Mouse (Mus musculus): Measurements from ENCODE around the gene Aldh1a1. TPM values are rescaled to one million over a fixed set of nuclear protein-coding genes. Genes with fewer than 3 reads are reported as not detected.

The Aldh1a1 gene
- polyA plus RNA-seq, 1 experiment from 2014 or later: 0.28 TPM

DNA sequence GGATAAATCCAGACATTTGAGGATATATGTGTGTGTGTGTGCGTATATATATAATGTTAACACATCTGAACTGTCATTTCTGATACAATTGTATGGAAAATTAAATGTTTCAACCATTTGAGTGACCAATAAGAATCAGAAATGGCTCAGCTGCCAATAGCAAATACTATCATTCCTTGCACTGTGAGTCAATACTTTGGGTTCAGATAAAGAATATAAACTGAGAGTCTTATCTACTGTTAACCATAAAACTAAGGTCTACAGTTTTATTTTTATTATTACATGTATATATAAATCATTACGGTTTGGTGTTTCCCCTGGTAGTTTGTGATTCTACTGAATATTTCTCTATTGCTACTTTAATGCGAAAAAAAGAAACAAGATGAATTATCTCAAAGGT lies 65.6 kb downstream of the Aldh1a1 start:
- H3K9me3 ChIP-seq: no peaks in the 10 kb centered on the region
- H3K4me1 ChIP-seq: no peaks in the 10 kb centered on the region
- H3K9ac ChIP-seq (replicated peaks): no peak overlapping the region
- ATAC-seq (ENCODE audit: low FRiP score, low read depth): no peak
- H3K4me3 ChIP-seq: no peak overlapping the region
- 92% methylated on average over 3 of the region's 3 CpGs for WGBS
- H3K27ac ChIP-seq (replicated peaks): no peak overlapping the region
- no peak overlapping the region for H3K4me2 ChIP-seq (replicated peaks)
- H3K27me3 ChIP-seq: no peaks in the 10 kb centered on the region
- H3K36me3 ChIP-seq: no peaks in the 10 kb centered on the region

DNA sequence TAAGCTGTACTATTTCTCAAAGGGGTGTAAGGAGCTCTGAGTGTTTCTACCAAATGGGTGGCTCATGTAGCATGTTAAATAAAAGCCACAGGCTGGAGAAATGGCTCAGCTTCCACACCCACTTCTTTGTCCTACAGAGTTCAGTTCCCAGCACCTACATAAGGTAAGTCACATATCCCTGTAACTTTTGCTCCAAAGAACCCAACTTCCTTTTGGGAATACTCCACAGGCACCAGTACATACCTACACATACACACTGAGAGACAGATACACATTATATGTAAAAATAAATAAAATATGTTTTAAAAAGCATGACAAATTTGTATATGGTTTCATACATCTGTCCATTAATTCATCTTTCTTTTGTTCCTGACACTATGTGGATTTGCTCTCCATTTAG lies 66.0 kb downstream of the Aldh1a1 start:
- Histone ChIP-seq H3K4me2 (replicated peaks) (no peak overlapping the region), H3K9me3 (no peaks in the 10 kb centered on the region), H3K9ac (replicated peaks) (no peak overlapping the region), H3K4me3 (no peak overlapping the region), H3K4me1 (no peaks in the 10 kb centered on the region), H3K27ac (replicated peaks) (no peak overlapping the region), H3K27me3 (no peaks in the 10 kb centered on the region), H3K36me3 (no peaks in the 10 kb centered on the region)
- ATAC-seq (ENCODE audit: low FRiP score, low read depth): no peak

GRCm38 (mm10) chr19:20558952-20559351 lies 66.4 kb downstream of the Aldh1a1 start:
- Histone ChIP-seq H3K36me3 (no peaks in the 10 kb centered on the region), H3K9me3 (no peaks in the 10 kb centered on the region), H3K27me3 (no peaks in the 10 kb centered on the region), H3K27ac (replicated peaks) (no peak overlapping the region), H3K9ac (replicated peaks) (no peak overlapping the region), H3K4me3 (no peak overlapping the region), H3K4me2 (replicated peaks) (no peak overlapping the region), H3K4me1 (no peaks in the 10 kb centered on the region)
- no peak for ATAC-seq (ENCODE audit: low FRiP score, low read depth)
- WGBS: 81% methylated on average over 3 of the region's 3 CpGs

DNA sequence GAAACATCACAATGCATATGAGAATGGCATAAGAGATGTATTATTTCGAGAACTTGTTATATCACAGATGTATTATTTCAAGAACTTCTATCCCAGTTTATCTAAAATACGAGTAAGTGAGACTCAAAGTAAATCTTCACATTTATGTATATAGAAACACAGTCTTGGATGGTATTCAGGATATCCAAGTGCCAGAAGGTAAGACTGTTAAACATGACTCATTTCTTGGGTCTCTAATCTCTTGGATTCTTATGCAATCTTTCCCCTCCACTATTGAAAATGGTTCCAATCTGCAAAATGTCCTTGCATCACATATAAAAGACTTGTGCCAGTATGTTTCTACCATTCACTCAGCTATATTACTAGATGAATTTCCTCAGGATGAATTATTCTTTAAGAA lies 67.4 kb downstream of the Aldh1a1 start:
- H3K27me3 ChIP-seq: no peaks in the 10 kb centered on the region
- ATAC-seq (ENCODE audit: low FRiP score, low read depth): no peak
- WGBS: 85% methylated on average over 2 of the region's 2 CpGs
- no peaks in the 10 kb centered on the region for H3K36me3 ChIP-seq
- no peak overlapping the region for H3K27ac ChIP-seq (replicated peaks)
- no peaks in the 10 kb centered on the region for H3K9me3 ChIP-seq
- no peak overlapping the region for H3K4me2 ChIP-seq (replicated peaks)
- no peaks in the 10 kb centered on the region for H3K4me1 ChIP-seq
- no peak overlapping the region for H3K4me3 ChIP-seq
- no peak overlapping the region for H3K9ac ChIP-seq (replicated peaks)

GRCm38 (mm10) chr19:20562396-20562795 lies 69.9 kb downstream of the Aldh1a1 start:
- ATAC-seq (ENCODE audit: low FRiP score, low read depth): no peak

DNA sequence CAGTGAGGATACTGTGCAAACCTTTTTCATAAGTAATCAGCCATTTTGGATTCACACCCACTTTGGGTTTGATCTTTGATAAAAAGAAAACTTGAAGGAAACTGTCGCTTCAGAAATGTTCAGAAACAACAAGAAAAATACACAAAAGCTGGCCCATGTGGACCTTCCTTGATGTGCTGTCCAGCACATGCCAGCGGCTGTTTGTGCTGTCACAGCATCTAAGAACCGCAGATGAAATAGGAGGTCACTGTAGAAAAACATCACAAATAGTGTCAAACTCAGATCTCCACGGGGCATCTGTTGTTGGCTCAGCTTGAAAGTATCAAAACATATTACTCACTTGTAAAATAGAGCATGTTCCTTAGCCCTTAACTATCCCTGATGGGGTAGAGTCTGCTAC lies 73.8 kb downstream of the Aldh1a1 start:
- no peak overlapping the region for H3K27ac ChIP-seq (replicated peaks)

More at GRCm38 (mm10) chr19:20562396-20562795, 69.9 kb downstream of the Aldh1a1 start:
- no peak overlapping the region for H3K27ac ChIP-seq (replicated peaks)
- H3K9ac ChIP-seq (replicated peaks): no peak overlapping the region
- no peaks in the 10 kb centered on the region for H3K9me3 ChIP-seq
- H3K36me3 ChIP-seq: no peaks in the 10 kb centered on the region
- H3K4me3 ChIP-seq: no peak overlapping the region
- H3K4me1 ChIP-seq: no peaks in the 10 kb centered on the region
- no peak overlapping the region for H3K4me2 ChIP-seq (replicated peaks)
- no peaks in the 10 kb centered on the region for H3K27me3 ChIP-seq

GRCm38 (mm10) chr19:20567039-20567438 lies 74.5 kb downstream of the Aldh1a1 start:
- no peaks in the 10 kb centered on the region for H3K9me3 ChIP-seq
- H3K4me3 ChIP-seq: no peak overlapping the region
- no peak for ATAC-seq (ENCODE audit: low FRiP score, low read depth)
- H3K4me2 ChIP-seq (replicated peaks): no peak overlapping the region
- H3K9ac ChIP-seq (replicated peaks): no peak overlapping the region
- WGBS: 96% methylated on average over 2 of the region's 2 CpGs
- H3K27ac ChIP-seq (replicated peaks): no peak overlapping the region
- no peaks in the 10 kb centered on the region for H3K27me3 ChIP-seq
- H3K4me1 ChIP-seq: no peaks in the 10 kb centered on the region
- no peaks in the 10 kb centered on the region for H3K36me3 ChIP-seq

More for the DNA sequence above, 73.8 kb downstream of the Aldh1a1 start:
- no peak for ATAC-seq (ENCODE audit: low FRiP score, low read depth)
- Histone ChIP-seq H3K4me1 (no peaks in the 10 kb centered on the region), H3K4me2 (replicated peaks) (no peak overlapping the region), H3K9ac (replicated peaks) (no peak overlapping the region), H3K4me3 (no peak overlapping the region), H3K27me3 (no peaks in the 10 kb centered on the region), H3K9me3 (no peaks in the 10 kb centered on the region), H3K36me3 (no peaks in the 10 kb centered on the region)
- 81% methylated on average over 4 of the region's 4 CpGs for WGBS

- Histone ChIP-seq H3K9me3 (no peaks in the 10 kb centered on the region), H3K4me1 (no peaks in the 10 kb centered on the region), H3K4me3 (no peak overlapping the region), H3K9ac (replicated peaks) (no peak overlapping the region), H3K27ac (replicated peaks) (no peak overlapping the region), H3K4me2 (replicated peaks) (no peak overlapping the region), H3K36me3 (no peaks in the 10 kb centered on the region), H3K27me3 (no peaks in the 10 kb centered on the region)
- 82% methylated on average over 3 of the region's 3 CpGs for WGBS
- no peak for ATAC-seq (ENCODE audit: low FRiP score, low read depth)
Observed at GRCm38 (mm10) chr19:20576984-20577383, 84.5 kb downstream of the Aldh1a1 start.

GRCm38 (mm10) chr19:20577429-20577828 lies 84.9 kb downstream of the Aldh1a1 start:
- 82% methylated on average over 5 of the region's 5 CpGs for WGBS
- no peaks in the 10 kb centered on the region for H3K36me3 ChIP-seq
- H3K27ac ChIP-seq (replicated peaks): no peak overlapping the region
- no peak overlapping the region for H3K9ac ChIP-seq (replicated peaks)
- ATAC-seq (ENCODE audit: low FRiP score, low read depth): no peak
- H3K4me2 ChIP-seq (replicated peaks): no peak overlapping the region
- no peak overlapping the region for H3K4me3 ChIP-seq
- H3K27me3 ChIP-seq: no peaks in the 10 kb centered on the region
- H3K9me3 ChIP-seq: no peaks in the 10 kb centered on the region
- H3K4me1 ChIP-seq: no peaks in the 10 kb centered on the region

DNA sequence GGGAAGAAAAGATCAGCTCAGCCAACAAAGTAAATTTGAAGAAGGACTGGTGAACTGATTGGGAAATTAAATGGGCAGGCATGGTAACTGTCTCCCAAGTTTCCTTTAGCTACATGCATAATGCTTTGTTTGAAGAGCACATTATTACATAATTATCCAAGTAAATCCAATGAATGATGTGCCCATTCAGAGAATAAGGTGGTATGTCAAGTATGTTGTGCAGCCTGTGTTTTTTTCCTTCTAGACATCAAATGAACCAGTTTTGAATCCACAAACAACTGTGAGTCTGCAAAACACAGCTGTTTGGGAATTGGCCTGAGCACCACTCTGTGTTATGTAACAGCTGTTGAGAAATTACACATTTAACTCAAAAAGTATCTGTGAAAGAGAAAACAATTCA lies 107.4 kb downstream of the Aldh1a1 start:
- no peak overlapping the region for H3K4me2 ChIP-seq (replicated peaks)
- no peaks in the 10 kb centered on the region for H3K4me1 ChIP-seq
- H3K36me3 ChIP-seq: no peaks in the 10 kb centered on the region
- H3K27ac ChIP-seq (replicated peaks): no peak overlapping the region
- ATAC-seq (ENCODE audit: low FRiP score, low read depth): no peak
- H3K27me3 ChIP-seq: no peaks in the 10 kb centered on the region
- H3K4me3 ChIP-seq: no peak overlapping the region
- H3K9me3 ChIP-seq: no peaks in the 10 kb centered on the region
- H3K9ac ChIP-seq (replicated peaks): no peak overlapping the region

- no peak overlapping the region for H3K27ac ChIP-seq (replicated peaks)
- no peaks in the 10 kb centered on the region for H3K27me3 ChIP-seq
- no peak overlapping the region for H3K4me3 ChIP-seq
- no peak overlapping the region for H3K9ac ChIP-seq (replicated peaks)
- H3K36me3 ChIP-seq: no peaks in the 10 kb centered on the region
- H3K9me3 ChIP-seq: no peaks in the 10 kb centered on the region
- H3K4me1 ChIP-seq: no peaks in the 10 kb centered on the region
- WGBS: 75% methylated on average over 3 of the region's 3 CpGs
- H3K4me2 ChIP-seq (replicated peaks): no peak overlapping the region
- peak; percentile 56; the same call in 1 of the 2 replicates for ATAC-seq (ENCODE audit: low FRiP score, low read depth)
Observed at GRCm38 (mm10) chr19:20601739-20602138, 109.2 kb downstream of the Aldh1a1 start.

DNA sequence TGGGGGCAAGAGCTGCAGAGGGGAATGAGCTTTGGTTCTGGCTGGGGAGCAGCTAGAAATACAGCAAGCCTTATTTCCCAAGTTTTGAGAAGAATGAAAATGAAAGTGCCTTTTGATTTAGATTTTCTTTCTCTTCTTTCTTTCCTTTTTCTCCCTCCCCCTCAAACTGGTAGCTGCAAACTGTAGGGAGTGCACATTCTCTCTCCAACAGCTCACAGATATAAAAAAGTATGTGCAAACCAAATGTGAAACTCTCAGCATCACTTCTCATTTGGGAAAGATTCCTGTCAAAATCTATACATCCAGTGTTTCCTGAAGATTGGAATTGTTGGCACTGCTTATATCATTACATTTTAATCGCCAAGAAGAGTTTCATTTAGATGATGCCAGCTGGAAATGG lies 110.7 kb downstream of the Aldh1a1 start:
- no peaks in the 10 kb centered on the region for H3K4me1 ChIP-seq
- H3K4me2 ChIP-seq (replicated peaks): no peak overlapping the region
- no peak overlapping the region for H3K9ac ChIP-seq (replicated peaks)
- no peak overlapping the region for H3K27ac ChIP-seq (replicated peaks)
- no peak for ATAC-seq (ENCODE audit: low FRiP score, low read depth)
- WGBS: 81% methylated on average over 1 of the region's 1 CpGs
- no peaks in the 10 kb centered on the region for H3K9me3 ChIP-seq
- no peaks in the 10 kb centered on the region for H3K27me3 ChIP-seq
- H3K36me3 ChIP-seq: no peaks in the 10 kb centered on the region
- H3K4me3 ChIP-seq: no peak overlapping the region

- no peaks in the 10 kb centered on the region for H3K27me3 ChIP-seq
- no peaks in the 10 kb centered on the region for H3K36me3 ChIP-seq
- no peak overlapping the region for H3K4me2 ChIP-seq (replicated peaks)
- no peak overlapping the region for H3K4me3 ChIP-seq
- no peak for ATAC-seq (ENCODE audit: low FRiP score, low read depth)
- H3K9me3 ChIP-seq: no peaks in the 10 kb centered on the region
- no peaks in the 10 kb centered on the region for H3K4me1 ChIP-seq
- H3K27ac ChIP-seq (replicated peaks): no peak overlapping the region
- 69% methylated on average over 2 of the region's 2 CpGs for WGBS
- no peak overlapping the region for H3K9ac ChIP-seq (replicated peaks)
Observed at GRCm38 (mm10) chr19:20603866-20604265, 111.4 kb downstream of the Aldh1a1 start.

All from midbrain, embryonic 12.5 days (tissue).